Mouse (Mus musculus): ENCODE results near the gene Pgm2l1. TPM values are rescaled to one million over a fixed set of nuclear protein-coding genes. Genes with fewer than 3 reads are reported as not detected.

The Pgm2l1 gene
- total and polyA plus RNA-seq, 2 experiments from 2014 or later = 30.3 to 135 TPM

- DNase-seq (peak; percentile 60), ATAC-seq (no peak)
Measured at GRCm38 (mm10) chr7:100287748-100288578, 60.8 kb downstream of the Pgm2l1 start.

GRCm38 (mm10) chr7:100288622-100289021 is 61.4 kb downstream of the Pgm2l1 start:
- DNase-seq (no peak), ATAC-seq (no peak)
- Histone ChIP-seq H3K36me3 (ENCODE audit: insufficient read depth) (no peaks in the 10 kb centered on the region), H3K9me3 (ENCODE audit: low read length) (no peaks in the 10 kb centered on the region), H3K4me1 (ENCODE audit: insufficient read depth) (no peaks in the 10 kb centered on the region), H3K4me2 (ENCODE audit: low read depth) (no peak overlapping the region; the same call in 1 of the 2 replicates), H3K27me3 (ENCODE audit: insufficient read depth, low read length) (peaks cover 10% of the 10 kb centered on the region; the same call in 1 of the 2 replicates), H3K9ac (no peak overlapping the region), H3K27ac (ENCODE audit: low read depth, low read length) (no peak overlapping the region), H3K4me3 (ENCODE audit: low read depth, low read length) (no peak overlapping the region)
- WGBS = 37% methylated on average over 11 of the region's 11 CpGs
- no peak for TF ChIP-seq CTCF (IDR thresholded peaks at IDR 0.05; ENCODE audit: low read depth)

More at GRCm38 (mm10) chr7:100287748-100288578, 60.8 kb downstream of the Pgm2l1 start:
- H3K9me3 ChIP-seq (ENCODE audit: low read length) = no peaks in the 10 kb centered on the region
- 9% methylated on average over 7 of the region's 7 CpGs for WGBS
- no peaks in the 10 kb centered on the region for H3K4me1 ChIP-seq (ENCODE audit: insufficient read depth)
- no peak overlapping the region; the same call in 1 of the 2 replicates for H3K4me2 ChIP-seq (ENCODE audit: low read depth)
- no peaks in the 10 kb centered on the region for H3K36me3 ChIP-seq (ENCODE audit: insufficient read depth)
- H3K4me3 ChIP-seq (ENCODE audit: low read depth, low read length) = no peak overlapping the region
- no peak overlapping the region for H3K9ac ChIP-seq
- peaks cover 10% of the 10 kb centered on the region; the same call in 1 of the 2 replicates for H3K27me3 ChIP-seq (ENCODE audit: insufficient read depth, low read length)
- TF ChIP-seq CTCF (IDR thresholded peaks at IDR 0.05; ENCODE audit: low read depth) = no peak
- no peak overlapping the region for H3K27ac ChIP-seq (ENCODE audit: low read depth, low read length)

- no peak for ATAC-seq
- 86% methylated on average over 8 of the region's 8 CpGs for WGBS
- DNase-seq = no peak
Measured at GRCm38 (mm10) chr7:100293546-100293945, 66.4 kb downstream of the Pgm2l1 start.

GRCm38 (mm10) chr7:100295745-100296144 is 68.6 kb downstream of the Pgm2l1 start:
- DNase-seq (peak; percentile 70), ATAC-seq (peak; percentile 84)
- Histone ChIP-seq H3K27me3 (ENCODE audit: insufficient read depth, low read length) (no peaks in the 10 kb centered on the region), H3K9me3 (ENCODE audit: low read length) (no peaks in the 10 kb centered on the region), H3K27ac (ENCODE audit: low read depth, low read length) (no peak overlapping the region), H3K4me3 (ENCODE audit: low read depth, low read length) (no peak overlapping the region), H3K4me2 (ENCODE audit: low read depth) (no peak overlapping the region), H3K9ac (no peak overlapping the region), H3K36me3 (ENCODE audit: insufficient read depth) (no peaks in the 10 kb centered on the region), H3K4me1 (ENCODE audit: insufficient read depth) (no peaks in the 10 kb centered on the region)
- 0 out of 2 replicates have a peak, but pooled peaks have one; percentile 26 for TF ChIP-seq CTCF (IDR thresholded peaks at IDR 0.05; ENCODE audit: low read depth)
- 62% methylated on average over 2 of the region's 2 CpGs for WGBS

More at GRCm38 (mm10) chr7:100293546-100293945, 66.4 kb downstream of the Pgm2l1 start:
- no peak overlapping the region for H3K27ac ChIP-seq (ENCODE audit: low read depth, low read length)
- H3K9ac ChIP-seq = no peak overlapping the region
- H3K4me2 ChIP-seq (ENCODE audit: low read depth) = no peak overlapping the region
- no peaks in the 10 kb centered on the region for H3K9me3 ChIP-seq (ENCODE audit: low read length)
- no peak for TF ChIP-seq CTCF (IDR thresholded peaks at IDR 0.05; ENCODE audit: low read depth)
- H3K27me3 ChIP-seq (ENCODE audit: insufficient read depth, low read length) = no peaks in the 10 kb centered on the region
- no peaks in the 10 kb centered on the region for H3K36me3 ChIP-seq (ENCODE audit: insufficient read depth)
- no peak overlapping the region for H3K4me3 ChIP-seq (ENCODE audit: low read depth, low read length)
- no peaks in the 10 kb centered on the region for H3K4me1 ChIP-seq (ENCODE audit: insufficient read depth)

- Histone ChIP-seq H3K9ac (no peak overlapping the region), H3K27ac (ENCODE audit: low read depth, low read length) (no peak overlapping the region), H3K36me3 (ENCODE audit: insufficient read depth) (no peaks in the 10 kb centered on the region), H3K4me1 (ENCODE audit: insufficient read depth) (no peaks in the 10 kb centered on the region), H3K4me3 (ENCODE audit: low read depth, low read length) (no peak overlapping the region), H3K9me3 (ENCODE audit: low read length) (no peaks in the 10 kb centered on the region), H3K27me3 (ENCODE audit: insufficient read depth, low read length) (no peaks in the 10 kb centered on the region), H3K4me2 (ENCODE audit: low read depth) (no peak overlapping the region)
- DNase-seq = no peak
- no peak for TF ChIP-seq CTCF (IDR thresholded peaks at IDR 0.05; ENCODE audit: low read depth)
- ATAC-seq = no peak
- WGBS = 75% methylated on average over 6 of the region's 6 CpGs
Measured at GRCm38 (mm10) chr7:100296699-100297098, 69.5 kb downstream of the Pgm2l1 start.

- DNase-seq (no peak), ATAC-seq (no peak)
- Histone ChIP-seq H3K9me3 (ENCODE audit: low read length) (no peaks in the 10 kb centered on the region), H3K27me3 (ENCODE audit: insufficient read depth, low read length) (no peaks in the 10 kb centered on the region), H3K4me3 (ENCODE audit: low read depth, low read length) (no peak overlapping the region), H3K4me1 (ENCODE audit: insufficient read depth) (no peaks in the 10 kb centered on the region), H3K9ac (no peak overlapping the region), H3K27ac (ENCODE audit: low read depth, low read length) (no peak overlapping the region), H3K4me2 (ENCODE audit: low read depth) (no peak overlapping the region), H3K36me3 (ENCODE audit: insufficient read depth) (no peaks in the 10 kb centered on the region)
- TF ChIP-seq CTCF (IDR thresholded peaks at IDR 0.05; ENCODE audit: low read depth) = no peak
- WGBS = 73% methylated on average over 14 of the region's 14 CpGs
Measured at GRCm38 (mm10) chr7:100298861-100299510, 71.8 kb downstream of the Pgm2l1 start.

GRCm38 (mm10) chr7:100301390-100301789 is 74.2 kb downstream of the Pgm2l1 start:
- no peaks in the 10 kb centered on the region for H3K27me3 ChIP-seq (ENCODE audit: insufficient read depth, low read length)
- no peak for ATAC-seq
- no peak for DNase-seq
- H3K36me3 ChIP-seq (ENCODE audit: insufficient read depth) = no peaks in the 10 kb centered on the region
- no peaks in the 10 kb centered on the region for H3K9me3 ChIP-seq (ENCODE audit: low read length)
- H3K4me3 ChIP-seq (ENCODE audit: low read depth, low read length) = no peak overlapping the region
- no peak overlapping the region for H3K9ac ChIP-seq
- 76% methylated on average over 3 of the region's 3 CpGs for WGBS
- H3K27ac ChIP-seq (ENCODE audit: low read depth, low read length) = no peak overlapping the region
- TF ChIP-seq CTCF (IDR thresholded peaks at IDR 0.05; ENCODE audit: low read depth) = no peak
- H3K4me1 ChIP-seq (ENCODE audit: insufficient read depth) = no peaks in the 10 kb centered on the region
- H3K4me2 ChIP-seq (ENCODE audit: low read depth) = no peak overlapping the region

Measured in forebrain, postnatal 0 days (tissue).